Mouse (Mus musculus) liver, adult 2 months (tissue): ENCODE measurements around the gene Ifrd1.

ENCODE experiments used
- CTCF ChIP-seq: fragments of 200-500 bp; IDR thresholded peaks from 2 replicates; pipeline ENCODE4 v1.5.1; 2011; ENCODE audit warnings: low read depth, low read length, control low read depth
- POLR2A ChIP-seq: fragments of 200-500 bp; IDR thresholded peaks from 2 replicates; pipeline ENCODE4 v1.6.1; 2011; ENCODE audit warnings: low read length, control low read depth; ENCODE audit not compliant: insufficient read depth; ENCODE audit errors: extremely low read depth

DNA sequence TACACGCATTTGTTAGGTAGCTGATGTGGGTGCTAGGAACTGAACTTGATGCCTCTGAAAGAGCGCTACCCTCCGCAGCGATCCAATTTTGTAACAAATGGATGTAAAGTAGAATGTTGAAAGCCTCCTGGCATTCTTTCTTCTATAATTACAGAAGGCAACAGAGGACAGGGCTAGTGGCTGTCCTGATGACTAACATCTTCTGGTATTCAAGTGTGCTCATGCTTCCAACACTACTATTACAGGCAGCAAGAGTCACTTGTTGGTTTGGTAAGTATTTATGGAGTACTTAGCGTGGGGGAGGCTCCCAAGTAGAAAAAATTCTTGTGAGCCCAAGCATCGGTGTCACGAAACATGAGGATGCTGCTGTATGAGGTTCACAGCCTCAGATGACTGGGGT lies 9.1 kb downstream of the Ifrd1 start:
- no peak for TF ChIP-seq POLR2A
- TF ChIP-seq CTCF = no peak
